Mouse (Mus musculus) limb, embryonic 11.5 days (tissue): ENCODE measurements at regions not wholly inside any gene's neighbourhood (a gene's known extent, or its start where the extent isn't known, plus 50 kb on each side); places are given as distances from the start of the nearest gene placed in this dataset.

Source experiments
- ATAC-seq: fragments of 200-750 bp; cut with Nextera tagmentation; 2 replicates; pipeline ENCODE4 v1.8.0; 2017; ENCODE audit warnings: low read depth; ENCODE audit not compliant: insufficient number of reproducible peaks, low FRiP score, low TSS enrichment
- DNase-seq: peaks from one replicate; pipeline ENCODE4 v3.0.0-alpha.2; 2015; ENCODE audit warnings: low spot score
- H3K27ac ChIP-seq: fragments of 300-500 bp; sonication (generic); replicated peaks from 2 replicates; pipeline ENCODE4 v1.5.1; 2014; ENCODE audit warnings: low read depth, mild to moderate bottlenecking, low read length
- H3K27me3 ChIP-seq: fragments of 300-500 bp; sonication (generic); 2 replicates; pipeline ENCODE4 v1.6.1; 2014; ENCODE audit warnings: mild to moderate bottlenecking, low read length, mixed read lengths; ENCODE audit not compliant: control insufficient read depth, insufficient read depth
- H3K36me3 ChIP-seq: fragments of 300-500 bp; sonication (generic); 2 replicates; pipeline ENCODE4 v1.6.1; 2014; ENCODE audit warnings: mild to moderate bottlenecking, low read length, moderate library complexity, mixed read lengths; ENCODE audit not compliant: control insufficient read depth, insufficient read depth
- H3K4me1 ChIP-seq: fragments of 300-500 bp; sonication (generic); 2 replicates; pipeline ENCODE4 v1.6.1; 2014; ENCODE audit warnings: low read length, mixed read lengths; ENCODE audit not compliant: control insufficient read depth, insufficient read depth
- H3K4me2 ChIP-seq: fragments of 300-500 bp; sonication (generic); 2 replicates; pipeline ENCODE4 v1.6.1; 2014; ENCODE audit warnings: low read depth, mild to moderate bottlenecking, moderate library complexity; ENCODE audit not compliant: severe bottlenecking
- H3K4me3 ChIP-seq: fragments of 300-500 bp; sonication (generic); 2 replicates; pipeline ENCODE4 v1.5.1; 2014; ENCODE audit warnings: low read depth, low read length
- H3K9ac ChIP-seq: fragments of 300-500 bp; sonication (generic); 2 replicates; pipeline ENCODE4 v1.6.1; 2014; ENCODE audit warnings: mild to moderate bottlenecking, low read length
- H3K9me3 ChIP-seq: fragments of 300-500 bp; sonication (generic); 2 replicates; pipeline ENCODE4 v1.6.1; 2016; ENCODE audit warnings: low read length; ENCODE audit not compliant: control insufficient read depth
- WGBS: fragments of 180-500 bp; shearing (Covaris S2); extraction: QIAGEN DNeasy Blood & Tissue Kit; methylation state at CpG from one replicate; pipeline ENCODE4 v1.1.7; 2014; 5-methylcytosine and 5-hydroxymethylcytosine counted together

DNA sequence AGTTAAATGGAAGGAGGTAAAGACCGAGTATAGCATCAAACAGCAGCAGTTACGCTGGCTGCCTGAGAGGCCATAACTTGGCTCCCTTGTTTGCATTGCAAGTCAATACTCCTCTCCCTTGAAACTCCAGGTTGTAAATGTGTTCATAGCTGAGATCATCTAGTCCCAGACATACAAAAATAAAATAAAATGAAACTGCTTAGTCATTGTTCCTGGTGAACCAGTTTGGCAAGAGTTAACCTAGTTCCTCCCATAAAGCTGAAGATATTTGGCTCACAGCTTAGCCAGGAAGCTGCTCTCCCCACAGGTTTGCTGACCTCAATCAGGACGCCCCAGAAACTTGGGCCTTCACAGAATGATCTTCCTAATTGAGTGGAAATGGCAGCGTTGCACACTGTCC, 97.9 kb upstream of the Tmc1 start:
- no peak overlapping the region for H3K4me3 ChIP-seq
- H3K9ac ChIP-seq, result no peak overlapping the region
- H3K36me3 ChIP-seq, result no peaks in the 10 kb centered on the region
- WGBS, result 76% methylated on average over 4 of the region's 4 CpGs
- no peaks in the 10 kb centered on the region for H3K4me1 ChIP-seq
- no peaks in the 10 kb centered on the region for H3K27me3 ChIP-seq
- DNase-seq (no peak), ATAC-seq (no peak)
- no peak overlapping the region for H3K4me2 ChIP-seq
- H3K27ac ChIP-seq, result no peak overlapping the region
- H3K9me3 ChIP-seq, result no peaks in the 10 kb centered on the region

DNA sequence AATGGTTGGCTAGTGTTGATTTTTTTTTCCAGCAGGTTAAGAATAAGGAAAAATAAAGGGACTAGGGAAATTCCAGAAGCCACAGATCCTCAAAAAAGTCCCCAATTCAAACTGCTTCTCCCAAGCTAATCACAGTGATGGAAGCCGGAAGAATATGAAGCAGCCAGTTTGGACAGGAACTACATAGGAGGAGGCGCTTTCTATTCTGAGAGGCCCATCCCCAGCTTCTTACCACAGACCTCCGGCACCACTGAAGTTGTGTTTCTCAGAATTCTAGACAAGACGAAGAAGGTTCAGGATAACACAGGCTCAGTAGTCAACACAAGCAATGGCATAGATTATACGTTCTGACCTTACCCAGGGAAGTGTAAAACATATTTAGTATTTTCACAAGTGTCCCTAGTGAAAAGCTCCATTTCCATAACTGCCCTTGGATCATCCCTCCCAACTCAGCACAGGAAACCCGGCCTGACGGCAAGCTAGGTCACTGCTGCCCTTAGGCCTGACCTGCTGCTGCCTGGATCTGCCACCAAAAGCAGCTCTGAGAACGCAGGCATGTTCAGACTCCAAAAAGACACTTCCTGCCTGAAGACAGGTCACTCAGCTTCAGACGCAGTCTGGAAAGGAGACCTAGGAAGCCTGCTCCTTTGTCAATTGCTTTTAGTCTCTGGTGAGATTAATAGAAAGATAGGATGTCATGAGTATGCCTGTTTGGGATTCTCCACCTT, 97.2 kb upstream of the Tmc1 start:
- WGBS, result 77% methylated on average over 9 of the region's 9 CpGs

DNA sequence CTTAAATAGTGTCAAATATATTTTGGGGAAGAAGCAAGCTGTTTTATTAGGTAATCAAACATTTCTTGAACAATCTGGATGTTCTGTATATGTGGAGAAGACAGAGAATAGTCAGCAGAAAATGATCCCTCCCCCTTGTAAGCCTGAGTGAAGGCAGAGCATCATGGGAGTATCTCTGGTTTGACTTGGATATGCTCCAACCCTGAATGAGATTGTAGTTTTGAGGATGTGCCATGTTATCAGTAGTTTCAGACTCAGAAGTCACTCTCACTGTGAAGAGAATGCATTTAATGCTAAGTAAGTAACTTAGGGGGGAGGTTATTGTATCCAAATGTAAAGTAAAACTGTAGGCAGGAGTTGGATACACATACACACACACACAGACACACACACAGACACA, 95.3 kb upstream of the Tmc1 start:
- Histone ChIP-seq H3K9ac (no peak overlapping the region), H3K27me3 (no peaks in the 10 kb centered on the region), H3K4me3 (no peak overlapping the region), H3K4me2 (no peak overlapping the region), H3K4me1 (no peaks in the 10 kb centered on the region), H3K36me3 (no peaks in the 10 kb centered on the region), H3K9me3 (no peaks in the 10 kb centered on the region), H3K27ac (no peak overlapping the region)
- DNase-seq, result no peak
- ATAC-seq, result no peak

More for the DNA sequence above, 97.2 kb upstream of the Tmc1 start:
- H3K4me1 ChIP-seq, result no peaks in the 10 kb centered on the region
- H3K27me3 ChIP-seq, result no peaks in the 10 kb centered on the region
- H3K9me3 ChIP-seq, result no peaks in the 10 kb centered on the region
- ATAC-seq (no peak), DNase-seq (no peak)
- no peak overlapping the region for H3K4me3 ChIP-seq
- no peak overlapping the region for H3K9ac ChIP-seq
- H3K27ac ChIP-seq, result no peak overlapping the region
- no peak overlapping the region for H3K4me2 ChIP-seq
- H3K36me3 ChIP-seq, result no peaks in the 10 kb centered on the region

DNA sequence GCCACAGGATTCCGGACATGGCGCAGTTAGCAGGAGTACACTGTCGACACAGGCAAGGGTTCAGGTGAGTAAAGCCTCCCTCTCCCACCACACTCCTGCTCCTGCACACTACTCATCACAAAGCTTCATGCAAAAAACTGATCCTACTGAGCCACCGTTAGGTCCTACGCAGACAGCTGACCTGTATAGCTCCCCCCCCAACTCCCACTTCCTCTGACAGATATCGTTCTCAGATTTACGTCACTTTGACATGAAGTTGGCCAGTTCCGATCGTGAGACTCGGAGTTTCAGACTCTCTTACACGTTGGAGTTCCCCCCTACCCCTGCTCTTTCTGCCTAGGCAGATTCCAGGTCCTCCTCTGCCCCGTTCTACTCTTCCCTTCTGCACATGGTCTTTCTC, 91.6 kb upstream of the Tmc1 start:
- ATAC-seq, result no peak
- H3K4me1 ChIP-seq, result no peaks in the 10 kb centered on the region
- 88% methylated on average over 12 of the region's 12 CpGs for WGBS

DNA sequence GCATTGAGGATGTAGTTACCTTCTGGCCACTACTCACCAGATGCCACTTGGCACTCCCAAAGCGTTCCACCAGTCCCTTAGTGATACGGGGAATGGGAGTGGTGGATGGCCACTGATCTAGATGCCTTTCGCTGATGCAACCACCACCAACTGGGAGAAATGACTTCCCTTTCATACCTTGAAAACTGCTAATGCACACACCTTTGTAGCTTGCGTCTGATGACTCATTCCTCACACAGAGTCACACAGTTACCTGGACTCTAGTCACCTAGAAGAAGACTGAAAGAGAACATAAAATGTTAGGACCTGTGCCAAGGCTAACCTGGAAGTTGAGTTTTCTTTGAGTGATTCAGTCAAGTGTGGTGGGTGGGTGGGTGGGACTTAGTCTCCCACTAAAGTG, 90.0 kb upstream of the Tmc1 start:
- H3K27me3 ChIP-seq, result no peaks in the 10 kb centered on the region
- ATAC-seq (no peak), DNase-seq (no peak)
- no peak overlapping the region for H3K4me3 ChIP-seq
- H3K4me1 ChIP-seq, result no peaks in the 10 kb centered on the region
- no peaks in the 10 kb centered on the region for H3K36me3 ChIP-seq
- no peak overlapping the region for H3K4me2 ChIP-seq
- no peak overlapping the region for H3K9ac ChIP-seq
- H3K9me3 ChIP-seq, result no peaks in the 10 kb centered on the region
- no peak overlapping the region for H3K27ac ChIP-seq
- WGBS, result 91% methylated on average over 4 of the region's 4 CpGs

More for the DNA sequence above, 91.6 kb upstream of the Tmc1 start:
- Histone ChIP-seq H3K27ac (no peak overlapping the region), H3K9ac (no peak overlapping the region), H3K9me3 (no peaks in the 10 kb centered on the region), H3K36me3 (no peaks in the 10 kb centered on the region), H3K4me2 (no peak overlapping the region), H3K4me3 (no peak overlapping the region), H3K27me3 (no peaks in the 10 kb centered on the region)
- DNase-seq, result no peak

DNA sequence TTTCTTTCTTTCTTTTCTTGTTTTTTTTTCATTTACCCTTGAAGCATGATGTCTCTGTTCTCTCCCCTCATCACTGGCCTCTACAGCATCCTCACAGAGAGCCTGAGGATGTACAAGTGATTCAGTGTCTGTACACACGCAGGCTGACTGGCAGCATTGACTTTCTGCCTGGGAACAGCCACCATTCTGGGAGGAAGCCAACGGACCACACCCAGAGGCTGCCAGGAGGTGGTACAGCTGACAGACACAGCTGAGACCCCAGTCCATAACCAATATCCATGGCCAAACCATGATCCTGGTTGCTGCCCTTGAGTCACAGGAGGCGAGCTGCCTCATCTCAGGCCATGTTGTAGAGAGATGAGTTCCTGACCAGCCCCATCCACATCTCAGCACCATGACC, 88.5 kb upstream of the Tmc1 start:
- ATAC-seq, result no peak
- H3K9me3 ChIP-seq, result no peaks in the 10 kb centered on the region
- no peaks in the 10 kb centered on the region for H3K27me3 ChIP-seq
- H3K36me3 ChIP-seq, result no peaks in the 10 kb centered on the region
- no peak for DNase-seq
- no peak overlapping the region for H3K27ac ChIP-seq
- no peak overlapping the region for H3K4me3 ChIP-seq
- H3K4me2 ChIP-seq, result no peak overlapping the region
- no peak overlapping the region for H3K9ac ChIP-seq
- WGBS, result 85% methylated on average over 3 of the region's 3 CpGs
- H3K4me1 ChIP-seq, result no peaks in the 10 kb centered on the region

DNA sequence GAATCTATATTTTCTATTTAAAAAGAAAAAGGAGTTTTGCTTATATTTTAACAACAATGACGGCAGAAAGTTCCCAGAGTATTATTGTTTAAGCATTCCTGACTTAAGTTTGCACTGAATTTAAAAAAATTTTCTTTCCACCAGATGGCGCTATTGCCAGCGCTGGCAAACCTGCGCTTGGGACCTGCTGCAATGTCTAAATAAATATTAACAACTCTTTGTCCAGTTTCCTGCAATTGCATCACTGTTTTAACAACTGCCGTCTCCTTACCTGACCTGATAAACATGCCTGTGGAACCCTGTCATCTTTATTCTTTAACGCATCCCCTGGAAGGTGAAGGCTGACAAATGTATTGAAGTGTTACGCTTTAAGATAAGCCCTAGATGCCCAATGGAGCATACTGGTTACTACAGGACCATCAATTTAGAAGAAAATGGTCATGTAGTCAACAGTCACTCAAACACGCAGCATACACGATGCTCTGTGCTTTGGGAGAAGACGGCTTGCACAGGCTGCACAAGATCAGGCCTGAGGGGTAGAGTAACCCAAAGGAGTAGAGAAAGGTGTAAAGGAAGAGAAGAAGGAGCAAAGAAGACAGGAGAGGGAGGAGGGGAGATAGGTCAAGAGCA, 83.6 kb upstream of the Tmc1 start:
- ATAC-seq (no peak), DNase-seq (peak; percentile 55)
- H3K27ac ChIP-seq, result no peak overlapping the region
- no peaks in the 10 kb centered on the region for H3K9me3 ChIP-seq
- WGBS, result 55% methylated on average over 10 of the region's 10 CpGs
- no peaks in the 10 kb centered on the region for H3K27me3 ChIP-seq
- no peak overlapping the region for H3K4me2 ChIP-seq
- H3K4me3 ChIP-seq, result no peak overlapping the region
- H3K4me1 ChIP-seq, result no peaks in the 10 kb centered on the region
- no peak overlapping the region for H3K9ac ChIP-seq
- no peaks in the 10 kb centered on the region for H3K36me3 ChIP-seq

DNA sequence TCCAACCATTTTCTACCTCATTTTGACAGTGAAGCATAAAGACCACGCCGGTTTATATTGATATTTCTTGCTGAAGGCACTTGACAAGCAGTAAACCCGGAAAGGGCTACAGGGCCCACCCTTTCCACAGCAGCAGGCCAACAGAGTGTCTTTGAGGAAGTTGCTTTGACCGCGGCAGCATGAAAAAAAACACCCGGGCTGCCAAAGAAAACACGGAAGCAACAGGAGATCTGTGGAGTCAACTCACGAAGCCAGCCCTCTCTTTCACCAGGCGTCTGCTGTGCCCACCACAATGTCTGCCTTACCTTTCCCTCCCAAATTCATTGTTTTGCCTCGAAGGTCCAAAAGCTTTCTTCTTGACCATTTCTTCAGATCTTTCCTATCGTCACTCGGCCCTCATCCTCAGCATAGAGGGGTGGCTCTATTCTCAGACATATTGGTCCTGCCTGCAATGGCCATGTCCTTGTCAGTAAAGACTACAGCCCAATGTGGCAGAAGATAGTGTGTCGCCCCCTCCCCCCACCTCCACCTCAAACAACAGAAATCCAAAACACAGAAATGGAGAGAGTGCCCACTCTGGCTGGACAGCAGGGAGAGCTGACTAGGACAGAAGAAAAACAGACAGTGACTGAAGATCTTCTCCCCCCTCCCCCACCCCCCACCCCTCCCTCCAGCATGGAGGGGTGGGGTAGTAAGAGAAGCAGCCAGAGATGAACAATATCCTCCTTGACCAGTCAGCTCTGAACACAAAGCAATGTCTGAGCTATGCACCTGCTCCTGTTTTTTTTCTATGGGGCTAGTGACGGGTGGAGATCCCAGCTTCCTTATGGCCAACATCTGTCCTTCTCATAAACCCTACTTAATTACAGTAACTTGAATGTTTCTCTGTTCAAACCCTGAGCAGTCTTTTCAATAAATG, 82.8 kb upstream of the Tmc1 start:
- Histone ChIP-seq H3K4me2 (no peak overlapping the region), H3K4me1 (no peaks in the 10 kb centered on the region), H3K4me3 (no peak overlapping the region), H3K9ac (no peak overlapping the region), H3K36me3 (no peaks in the 10 kb centered on the region), H3K27ac (no peak overlapping the region), H3K9me3 (no peaks in the 10 kb centered on the region), H3K27me3 (no peaks in the 10 kb centered on the region)
- 77% methylated on average over 14 of the region's 14 CpGs for WGBS
- ATAC-seq (0 out of 2 replicates have a peak, but pooled peaks have one; percentile 26), DNase-seq (no peak)
